Mouse (Mus musculus) brain, embryonic 14.5 days (tissue): ENCODE data around the gene Nckap5.

Source experiments
- CTCF ChIP-seq: fragments of 200-500 bp; IDR thresholded peaks from 2 replicates; pipeline ENCODE4 v1.5.1; 2012; ENCODE audit warnings: inconsistent platforms, mild to moderate bottlenecking, moderate library complexity, borderline replicate concordance; ENCODE audit not compliant: insufficient read depth, insufficient read length; ENCODE audit errors: extremely low read depth
- POLR2A ChIP-seq: fragments of 200-500 bp; IDR thresholded peaks from 2 replicates; pipeline ENCODE4 v1.6.1; 2012; ENCODE audit warnings: mild to moderate bottlenecking, inconsistent platforms, borderline replicate concordance; ENCODE audit not compliant: poor library complexity, insufficient read depth, insufficient read length, severe bottlenecking; ENCODE audit errors: extremely low read depth

DNA sequence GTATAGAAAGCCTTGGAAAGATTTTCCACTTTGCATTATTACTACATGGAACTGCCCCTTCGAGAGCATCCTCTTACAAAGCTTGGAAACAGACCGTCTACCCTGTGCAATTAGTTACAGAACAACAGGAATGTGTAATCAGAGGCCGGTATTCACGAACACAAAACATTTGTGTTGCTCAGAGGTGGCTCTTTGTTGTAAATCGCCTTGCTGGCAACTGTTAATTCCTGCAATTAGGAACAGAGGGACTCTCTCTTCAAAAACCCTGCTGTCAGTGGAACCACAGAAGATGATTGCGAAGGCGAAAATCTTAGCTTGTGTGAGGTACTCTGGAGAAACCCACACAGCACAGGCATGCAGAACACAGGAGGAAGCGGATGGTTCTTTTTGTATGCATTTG lies 710.1 kb downstream of the Nckap5 start:
- TF ChIP-seq CTCF (no peak), POLR2A (no peak)
